Mouse (Mus musculus) kidney, embryonic 14.5 days (tissue): ENCODE measurements around the gene Olfr1380. TPM values are rescaled to one million over a fixed set of nuclear protein-coding genes. Genes with fewer than 3 reads are reported as not detected.
"Not testable (repeated sequence)": the region's sequence is repeated elsewhere in the genome, so short reads cannot be mapped to it uniquely, and the experiment has no call there.

Experiments
- ATAC-seq: fragments of 200-750 bp; cut with Nextera tagmentation; 2 replicates; pipeline ENCODE4 v1.8.0; 2017; ENCODE audit warnings: moderate number of reproducible peaks, mild to moderate bottlenecking, moderate TSS enrichment, moderate library complexity; ENCODE audit not compliant: low FRiP score, low TSS enrichment
- H3K27ac ChIP-seq: fragments of 300-500 bp; sonication (generic); 2 replicates; pipeline ENCODE4 v1.5.1; 2014; ENCODE audit warnings: low read depth, mild to moderate bottlenecking, low read length, moderate library complexity, mixed read lengths
- H3K27me3 ChIP-seq: fragments of 300-500 bp; sonication (generic); 2 replicates; pipeline ENCODE4 v1.6.1; 2014; ENCODE audit warnings: mild to moderate bottlenecking, low read length; ENCODE audit not compliant: control insufficient read depth, insufficient read depth
- H3K36me3 ChIP-seq: fragments of 300-500 bp; sonication (generic); 2 replicates; pipeline ENCODE4 v1.6.1; 2014; ENCODE audit warnings: low read length, mixed read lengths; ENCODE audit not compliant: control insufficient read depth, insufficient read depth
- H3K4me1 ChIP-seq: fragments of 300-500 bp; sonication (generic); 2 replicates; pipeline ENCODE4 v1.6.1; 2014; ENCODE audit warnings: low read length, mixed read lengths; ENCODE audit not compliant: control insufficient read depth, insufficient read depth
- H3K4me2 ChIP-seq: fragments of 300-500 bp; sonication (generic); replicated peaks from 2 replicates; pipeline ENCODE4 v1.6.1; 2014; ENCODE audit warnings: low read depth, mild to moderate bottlenecking, low read length
- H3K4me3 ChIP-seq: fragments of 300-500 bp; sonication (generic); 2 replicates; pipeline ENCODE4 v1.5.1; 2014; ENCODE audit warnings: mild to moderate bottlenecking, low read length
- H3K9ac ChIP-seq: fragments of 300-500 bp; sonication (generic); 2 replicates; pipeline ENCODE4 v1.6.1; 2014; ENCODE audit warnings: low read depth, mild to moderate bottlenecking, low read length, moderate library complexity
- H3K9me3 ChIP-seq: fragments of 300-500 bp; sonication (generic); 2 replicates; pipeline ENCODE4 v1.6.1; 2016; ENCODE audit warnings: low read length; ENCODE audit not compliant: control insufficient read depth
- WGBS: fragments of 180-500 bp; shearing (Covaris S2); extraction: QIAGEN DNeasy Blood & Tissue Kit; methylation state at CpG from one replicate; pipeline ENCODE4 v1.1.7; 2014; 5-methylcytosine and 5-hydroxymethylcytosine counted together
- polyA plus RNA-seq: library from polyadenylated mRNA; unstranded; fragments of >200 nt; fragmentation: Nextera tagmentation; extraction: Ambion mirVana; gene quantifications from 2 replicates; pipeline ENCODE4 v1.2.1, GENCODE M21; 2014

Gene Olfr1380
- not detected in 2 replicates for polyA plus RNA-seq

- not testable (repeated sequence) for H3K9ac ChIP-seq, H3K9me3 ChIP-seq, H3K4me3 ChIP-seq, ATAC-seq, H3K27ac ChIP-seq, H3K4me1 ChIP-seq, H3K27me3 ChIP-seq, H3K4me2 ChIP-seq, H3K36me3 ChIP-seq
- WGBS = 70% methylated on average over 5 of the region's 5 CpGs
Measured at GRCm38 (mm10) chr11:49556578-49556977, at the start of gene Olfr1380. Gene Olfr1380 (plus strand): TSS chr11:49556878.

GRCm38 (mm10) chr11:49518086-49518485 lies 38.6 kb upstream of the Olfr1380 start:
- Histone ChIP-seq H3K4me2 (no peak overlapping the region), H3K36me3 (no peaks in the 10 kb centered on the region), H3K4me3 (no peak overlapping the region), H3K9ac (no peak overlapping the region), H3K9me3 (no peaks in the 10 kb centered on the region), H3K27ac (no peak overlapping the region), H3K27me3 (no peaks in the 10 kb centered on the region), H3K4me1 (no peaks in the 10 kb centered on the region)
- 78% methylated on average over 5 of the region's 5 CpGs for WGBS
- ATAC-seq = no peak

GRCm38 (mm10) chr11:49519348-49519747 lies 37.3 kb upstream of the Olfr1380 start, which contains the start of gene Olfr1383:
Gene Olfr1383 (plus strand): TSS chr11:49519648.
- H3K4me2 ChIP-seq = no peak within 1 kb of the TSS
- H3K4me1 ChIP-seq = no peaks in the 10 kb centered on the region
- no peaks in the 10 kb centered on the region for H3K9me3 ChIP-seq
- ATAC-seq = no peak
- no peaks in the 10 kb centered on the region for H3K27me3 ChIP-seq
- H3K27ac ChIP-seq = no peak within 1 kb of the TSS
- no peak within 1 kb of the TSS for H3K4me3 ChIP-seq
- no peak within 1 kb of the TSS for H3K9ac ChIP-seq
- H3K36me3 ChIP-seq = no peaks in the 10 kb centered on the region

- Histone ChIP-seq H3K27ac (no peak within 1 kb of the TSS), H3K9me3 (no peaks in the 10 kb centered on the region), H3K27me3 (no peaks in the 10 kb centered on the region), H3K4me2 (no peak within 1 kb of the TSS), H3K4me1 (no peaks in the 10 kb centered on the region), H3K4me3 (no peak within 1 kb of the TSS), H3K9ac (no peak within 1 kb of the TSS), H3K36me3 (no peaks in the 10 kb centered on the region)
- no peak for ATAC-seq
- 85% methylated on average over 3 of the region's 3 CpGs for WGBS
Measured at GRCm38 (mm10) chr11:49527947-49528346, 28.7 kb upstream of the Olfr1380 start, which contains the start of gene Olfr1382. Gene Olfr1382 (plus strand): TSS chr11:49528247.

GRCm38 (mm10) chr11:49532761-49533160 lies 23.9 kb upstream of the Olfr1380 start:
- no peaks in the 10 kb centered on the region for H3K36me3 ChIP-seq
- H3K9me3 ChIP-seq = no peaks in the 10 kb centered on the region
- ATAC-seq = no peak
- no peak overlapping the region for H3K27ac ChIP-seq
- H3K4me2 ChIP-seq = no peak overlapping the region
- H3K4me3 ChIP-seq = no peak overlapping the region
- no peaks in the 10 kb centered on the region for H3K4me1 ChIP-seq
- no peaks in the 10 kb centered on the region for H3K27me3 ChIP-seq
- H3K9ac ChIP-seq = no peak overlapping the region

- not testable (repeated sequence) for ATAC-seq, H3K27ac ChIP-seq
- 78% methylated on average over 2 of the region's 2 CpGs for whole genome bisulfite sequencing
Measured at GRCm38 (mm10) chr11:49536631-49537030, 20.0 kb upstream of the Olfr1380 start.

GRCm38 (mm10) chr11:49543149-49543548 lies 13.5 kb upstream of the Olfr1380 start, which contains the start of gene Olfr1381:
Gene Olfr1381 (plus strand): TSS chr11:49543449.
- H3K9me3 ChIP-seq, H3K36me3 ChIP-seq, H3K4me1 ChIP-seq, H3K4me3 ChIP-seq, ATAC-seq, H3K27me3 ChIP-seq, H3K9ac ChIP-seq, H3K27ac ChIP-seq, H3K4me2 ChIP-seq: not testable (repeated sequence)
- WGBS = 60% methylated on average over 3 of the region's 3 CpGs

More at GRCm38 (mm10) chr11:49536631-49537030, 20.0 kb upstream of the Olfr1380 start:
- not testable (repeated sequence) for H3K4me3 ChIP-seq, H3K9ac ChIP-seq, H3K36me3 ChIP-seq, H3K4me2 ChIP-seq, H3K9me3 ChIP-seq, H3K27me3 ChIP-seq, H3K4me1 ChIP-seq

GRCm38 (mm10) chr11:49554033-49554432 lies 2.6 kb upstream of the Olfr1380 start:
- not testable (repeated sequence) for H3K4me3 ChIP-seq, H3K36me3 ChIP-seq, H3K4me1 ChIP-seq, H3K9me3 ChIP-seq, H3K9ac ChIP-seq, H3K27me3 ChIP-seq, H3K4me2 ChIP-seq, ATAC-seq, H3K27ac ChIP-seq
- 72% methylated on average over 3 of the region's 3 CpGs for WGBS

GRCm38 (mm10) chr11:49575054-49575453 lies 18.4 kb downstream of the Olfr1380 start:
- not testable (repeated sequence) for H3K4me1 ChIP-seq, H3K9me3 ChIP-seq, H3K27ac ChIP-seq, ATAC-seq, H3K27me3 ChIP-seq, H3K36me3 ChIP-seq, H3K9ac ChIP-seq, H3K4me2 ChIP-seq, H3K4me3 ChIP-seq
- WGBS = 43% methylated on average over 2 of the region's 2 CpGs
